Mouse (Mus musculus): ENCODE results near the gene Golgb1.

Gene Golgb1

DNA sequence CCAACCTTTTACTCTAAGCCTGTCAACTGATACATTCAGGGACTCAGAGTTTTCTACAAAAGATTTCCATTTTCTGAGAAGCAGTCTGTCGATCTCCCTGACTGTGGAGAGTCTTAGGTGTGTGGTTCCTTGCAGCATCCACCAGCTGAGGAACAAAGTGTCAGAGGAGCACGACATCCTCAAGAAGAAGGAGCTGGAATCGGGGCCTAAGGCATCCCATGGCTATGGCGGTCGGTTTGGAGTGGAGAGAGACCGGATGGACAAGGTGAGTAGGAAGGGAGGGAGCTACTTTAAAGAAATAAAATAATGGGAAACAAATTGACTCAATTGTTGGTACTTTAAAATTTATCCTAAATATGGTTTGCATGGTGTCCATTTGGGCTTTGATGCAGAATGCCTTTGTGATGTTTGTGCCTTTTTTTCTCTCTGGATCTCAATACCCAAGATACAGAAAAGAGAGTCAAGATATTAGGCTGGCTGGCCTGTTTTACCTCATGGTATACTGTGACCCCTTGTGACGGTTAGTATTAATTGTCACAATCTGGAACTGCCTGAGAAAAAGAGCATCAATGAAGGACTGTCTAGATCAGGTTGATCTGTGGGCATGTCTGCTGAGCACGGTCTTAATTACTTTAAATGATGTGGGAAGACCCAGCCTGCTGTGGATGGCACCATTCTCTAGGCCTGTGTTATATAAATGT lies 71.7 kb downstream of the Golgb1 start:
- DNase-seq, result no peak

- DNase-seq, result no peak
Observed at GRCm38 (mm10) chr16:36947646-36948197, 72.8 kb downstream of the Golgb1 start.

DNA sequence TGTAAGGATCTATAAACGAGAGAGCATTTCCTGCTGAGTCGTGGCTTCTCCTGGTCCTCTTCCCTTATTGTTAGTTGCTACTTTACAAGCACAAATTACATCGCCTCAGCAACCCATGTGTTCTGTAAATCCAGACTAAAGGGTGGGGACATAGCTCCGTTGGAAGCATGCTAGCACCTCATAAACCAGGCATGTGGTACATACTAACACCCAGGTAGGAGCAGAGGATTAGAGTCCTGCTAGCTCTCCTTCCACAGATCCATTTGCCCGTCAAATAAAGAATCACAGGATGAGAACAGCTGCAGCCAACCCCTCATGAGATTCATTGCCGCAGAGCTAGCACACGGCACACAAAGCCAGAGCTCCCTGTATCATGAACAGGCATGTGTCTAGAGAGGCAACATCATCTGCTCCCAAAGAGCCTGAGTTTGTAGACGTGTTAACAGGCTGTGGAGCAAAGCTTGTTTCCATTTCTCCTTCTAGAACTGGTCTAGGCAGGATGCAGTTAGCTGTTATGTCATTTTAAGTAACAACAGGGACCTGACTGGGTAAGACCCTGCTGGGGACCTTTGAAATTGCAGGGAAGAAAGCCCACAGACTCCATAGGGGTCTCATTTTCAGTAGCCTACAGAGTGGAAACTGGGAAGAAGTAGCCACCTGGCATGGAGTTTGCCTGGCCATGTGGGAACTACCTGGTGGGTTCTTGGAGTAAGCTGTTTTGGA lies 74.8 kb downstream of the Golgb1 start:
- DNase-seq, result no peak

DNA sequence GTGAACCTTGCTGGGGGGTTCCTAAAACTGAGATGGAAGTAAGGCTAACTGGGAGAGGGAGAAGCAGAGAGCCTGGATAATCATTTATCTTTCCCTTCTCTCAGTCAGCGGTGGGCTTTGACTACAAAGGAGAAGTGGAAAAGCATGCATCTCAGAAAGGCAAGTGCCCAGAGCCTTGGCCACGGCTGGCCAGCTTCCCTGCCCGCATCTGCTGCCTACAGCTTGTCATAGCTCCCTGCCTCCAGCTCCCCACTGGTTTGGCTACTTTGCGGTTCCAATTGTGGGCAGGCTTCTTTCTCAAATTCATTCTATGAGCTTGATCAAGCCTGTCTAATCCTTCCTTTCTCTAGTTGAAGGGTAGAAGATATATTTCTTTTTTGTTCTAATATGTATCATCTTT lies 76.1 kb downstream of the Golgb1 start:
- no peak for DNase-seq

DNA sequence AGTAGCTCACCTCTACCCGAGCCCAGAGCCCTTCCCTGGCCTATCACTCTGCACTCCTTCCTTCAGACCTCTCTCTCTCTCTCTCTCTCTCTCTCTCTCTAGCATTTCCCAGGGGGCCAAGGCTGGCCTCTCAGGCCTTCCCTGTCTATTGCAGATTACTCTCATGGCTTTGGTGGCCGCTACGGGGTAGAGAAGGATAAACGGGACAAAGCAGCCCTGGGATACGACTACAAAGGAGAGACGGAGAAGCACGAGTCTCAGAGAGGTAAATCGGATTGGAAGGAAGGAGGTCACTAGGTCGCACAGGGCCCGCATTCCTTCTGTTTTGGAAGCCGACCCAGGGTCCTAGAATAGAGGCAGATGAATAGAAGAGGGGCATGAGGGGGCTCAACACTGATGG lies 80.2 kb downstream of the Golgb1 start:
- DNase-seq, result no peak

GRCm38 (mm10) chr16:36963415-36963814 lies 88.5 kb downstream of the Golgb1 start:
- DNase-seq, result no peak

DNA sequence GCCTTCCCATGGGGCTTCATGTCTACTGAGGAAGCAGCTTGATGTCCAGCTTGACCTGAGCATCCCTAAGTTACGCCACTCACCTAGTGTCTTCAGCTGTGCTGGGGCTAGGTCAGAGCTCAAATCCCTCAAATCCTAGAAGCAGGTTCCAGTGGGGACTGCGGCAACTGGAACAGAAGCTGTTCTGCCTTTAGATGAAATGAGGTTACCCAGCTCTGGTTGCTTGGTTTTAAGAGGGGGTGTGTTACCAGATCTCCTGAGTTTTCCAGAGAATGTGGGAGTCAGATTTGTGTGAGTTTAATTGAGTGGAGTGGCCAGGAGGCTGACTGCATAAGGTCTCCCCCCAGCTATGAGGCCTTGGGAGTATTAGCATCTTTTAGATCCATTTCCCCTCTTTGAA lies 104.2 kb downstream of the Golgb1 start:
- no peak for DNase-seq

Measured in B cell, adult 2 months (primary cell).